Mouse (Mus musculus): ENCODE results near the gene Gm20388. TPM values are rescaled to one million over a fixed set of nuclear protein-coding genes. Genes with fewer than 3 reads are reported as not detected.

Gm20388 gene
- polyA plus RNA-seq, 1 experiment from 2014 or later, result not detected

DNA sequence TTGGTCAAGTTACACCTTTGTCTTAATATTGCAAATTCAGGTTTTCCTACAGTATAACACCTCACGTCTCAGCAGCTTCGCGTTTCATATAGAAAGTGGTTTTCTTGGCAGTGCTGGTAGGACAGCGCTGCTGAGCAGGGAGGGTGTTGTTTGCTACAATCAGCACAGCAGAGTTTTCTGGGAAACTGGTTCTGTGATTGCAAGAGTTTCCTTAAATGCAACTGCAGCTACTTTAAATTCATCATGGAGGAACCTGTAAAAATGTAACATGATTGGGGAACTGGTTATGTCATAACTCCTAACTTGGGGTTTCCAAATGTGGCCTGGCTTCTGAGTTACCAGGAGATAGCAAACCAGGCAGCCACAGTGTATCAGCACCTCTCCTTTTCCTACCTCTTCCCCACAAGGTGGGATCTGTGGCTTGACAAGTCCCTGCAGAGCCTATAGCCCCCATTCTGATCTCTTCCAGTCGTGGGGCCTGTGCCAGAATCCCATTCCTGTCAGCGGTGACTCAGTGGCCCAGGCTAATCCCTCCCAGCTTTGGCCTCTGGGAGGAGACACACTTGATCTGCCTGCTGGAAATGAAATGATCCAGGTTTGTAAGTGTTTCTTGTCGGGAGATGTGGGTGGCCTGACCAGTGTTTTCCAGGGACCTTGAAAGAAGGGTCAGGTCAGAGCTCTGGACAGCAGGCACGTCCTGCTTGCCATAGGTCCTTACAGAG is 2109.6 kb downstream of the Gm20388 start:
- H3K4me1 ChIP-seq (replicated peaks; ENCODE audit: control insufficient read depth, insufficient read depth, low read length), result 0 out of 2 replicates have a peak, but pooled peaks cover 5% of the 10 kb centered on the region
- H3K27me3 ChIP-seq (ENCODE audit: control insufficient read depth, insufficient read depth, low read length), result no peaks in the 10 kb centered on the region
- no peak for ATAC-seq (ENCODE audit: low FRiP score)
- no peak overlapping the region for H3K4me2 ChIP-seq (replicated peaks)
- WGBS, result 89% methylated on average over 8 of the region's 8 CpGs
- H3K4me3 ChIP-seq (replicated peaks; ENCODE audit: low read length), result no peak overlapping the region
- peaks cover 66% of the 10 kb centered on the region for H3K36me3 ChIP-seq (replicated peaks; ENCODE audit: control insufficient read depth, insufficient read depth)
- no peak overlapping the region for H3K9ac ChIP-seq
- no peaks in the 10 kb centered on the region for H3K9me3 ChIP-seq (ENCODE audit: control insufficient read depth, low read length)
- H3K27ac ChIP-seq, result no peak overlapping the region
- DNase-seq (ENCODE audit: low spot score), result no peak

DNA sequence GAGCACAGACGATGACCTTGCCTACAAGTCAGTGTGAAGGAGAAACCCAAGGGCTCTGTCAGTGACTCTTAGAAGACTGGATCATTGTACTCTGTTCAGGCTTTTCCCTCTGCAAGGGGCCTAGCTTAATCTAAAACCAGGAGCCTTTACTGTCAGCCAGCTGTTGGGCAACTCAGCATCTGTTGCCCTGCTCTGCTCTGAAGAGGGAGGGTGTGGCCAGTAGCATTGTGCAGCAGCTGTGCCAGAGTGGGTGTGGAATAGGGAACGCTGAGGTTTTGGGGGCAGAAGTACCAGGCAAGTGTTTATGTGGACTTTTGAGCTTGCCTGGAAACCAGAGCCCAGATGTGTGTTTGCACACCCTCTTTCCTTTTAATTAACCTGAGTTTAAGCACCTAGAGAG is 2111.1 kb downstream of the Gm20388 start:
- 73% methylated on average over 2 of the region's 2 CpGs for WGBS
- no peak for DNase-seq (ENCODE audit: low spot score)
- 0 out of 2 replicates have a peak, but pooled peaks cover 5% of the 10 kb centered on the region for H3K4me1 ChIP-seq (replicated peaks; ENCODE audit: control insufficient read depth, insufficient read depth, low read length)
- no peaks in the 10 kb centered on the region for H3K9me3 ChIP-seq (ENCODE audit: control insufficient read depth, low read length)
- no peak overlapping the region for H3K9ac ChIP-seq
- peaks cover 76% of the 10 kb centered on the region for H3K36me3 ChIP-seq (replicated peaks; ENCODE audit: control insufficient read depth, insufficient read depth)
- H3K4me2 ChIP-seq (replicated peaks), result no peak overlapping the region
- no peak overlapping the region for H3K27ac ChIP-seq
- H3K27me3 ChIP-seq (ENCODE audit: control insufficient read depth, insufficient read depth, low read length), result no peaks in the 10 kb centered on the region
- H3K4me3 ChIP-seq (replicated peaks; ENCODE audit: low read length), result no peak overlapping the region
- ATAC-seq (ENCODE audit: low FRiP score), result no peak

- Histone ChIP-seq H3K27ac (no peak overlapping the region), H3K36me3 (replicated peaks; ENCODE audit: control insufficient read depth, insufficient read depth) (peaks cover 76% of the 10 kb centered on the region), H3K4me2 (replicated peaks) (no peak overlapping the region), H3K9ac (no peak overlapping the region), H3K4me1 (replicated peaks; ENCODE audit: control insufficient read depth, insufficient read depth, low read length) (0 out of 2 replicates have a peak, but pooled peaks cover 5% of the 10 kb centered on the region), H3K27me3 (ENCODE audit: control insufficient read depth, insufficient read depth, low read length) (no peaks in the 10 kb centered on the region), H3K9me3 (ENCODE audit: control insufficient read depth, low read length) (no peaks in the 10 kb centered on the region), H3K4me3 (replicated peaks; ENCODE audit: low read length) (no peak overlapping the region)
- ATAC-seq (ENCODE audit: low FRiP score) (no peak), DNase-seq (ENCODE audit: low spot score) (no peak)
- WGBS, result 80% methylated on average over 6 of the region's 6 CpGs
Observed at GRCm38 (mm10) chr8:122022274-122022673, 2111.6 kb downstream of the Gm20388 start.

- 71% methylated on average over 4 of the region's 4 CpGs for WGBS
- DNase-seq (ENCODE audit: low spot score) (no peak), ATAC-seq (ENCODE audit: low FRiP score) (no peak)
- Histone ChIP-seq H3K9me3 (ENCODE audit: control insufficient read depth, low read length) (no peaks in the 10 kb centered on the region), H3K27me3 (ENCODE audit: control insufficient read depth, insufficient read depth, low read length) (no peaks in the 10 kb centered on the region), H3K9ac (no peak overlapping the region), H3K4me3 (replicated peaks; ENCODE audit: low read length) (no peak overlapping the region), H3K36me3 (replicated peaks; ENCODE audit: control insufficient read depth, insufficient read depth) (peaks cover 76% of the 10 kb centered on the region), H3K27ac (no peak overlapping the region), H3K4me1 (replicated peaks; ENCODE audit: control insufficient read depth, insufficient read depth, low read length) (0 out of 2 replicates have a peak, but pooled peaks cover 5% of the 10 kb centered on the region), H3K4me2 (replicated peaks) (no peak overlapping the region)
Observed at GRCm38 (mm10) chr8:122022705-122023104, 2112.1 kb downstream of the Gm20388 start.

- Histone ChIP-seq H3K27ac (no peak overlapping the region), H3K27me3 (ENCODE audit: control insufficient read depth, insufficient read depth, low read length) (no peaks in the 10 kb centered on the region), H3K9ac (no peak overlapping the region), H3K9me3 (ENCODE audit: control insufficient read depth, low read length) (no peaks in the 10 kb centered on the region), H3K36me3 (replicated peaks; ENCODE audit: control insufficient read depth, insufficient read depth) (peaks cover 55% of the 10 kb centered on the region), H3K4me1 (replicated peaks; ENCODE audit: control insufficient read depth, insufficient read depth, low read length) (peaks cover 7% of the 10 kb centered on the region), H3K4me2 (replicated peaks) (no peak overlapping the region), H3K4me3 (replicated peaks; ENCODE audit: low read length) (no peak overlapping the region)
- ATAC-seq (ENCODE audit: low FRiP score) (no peak), DNase-seq (ENCODE audit: low spot score) (no peak)
- WGBS, result 88% methylated on average over 9 of the region's 9 CpGs
Observed at GRCm38 (mm10) chr8:122025546-122025945, 2114.9 kb downstream of the Gm20388 start.

DNA sequence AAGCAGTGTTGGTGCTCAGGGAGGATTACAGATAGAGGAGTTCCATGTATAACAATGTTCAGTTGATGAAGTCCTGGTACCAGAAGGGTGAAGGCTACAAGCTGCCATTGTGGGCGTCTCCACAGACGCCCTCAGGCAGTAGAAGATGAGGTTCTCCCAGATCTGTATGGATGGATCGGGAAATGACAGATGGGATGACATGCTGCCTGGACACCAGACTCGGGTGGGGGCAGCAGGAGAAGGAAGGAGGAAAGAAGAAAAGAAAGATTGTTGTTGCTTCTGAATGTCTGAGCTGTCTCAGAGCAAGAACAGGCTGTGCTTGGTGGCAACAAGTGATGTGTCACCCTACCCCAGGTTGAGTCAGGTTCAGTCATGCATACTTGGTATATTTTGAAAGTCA is 2117.5 kb downstream of the Gm20388 start:
- Histone ChIP-seq H3K4me2 (replicated peaks) (no peak overlapping the region), H3K36me3 (replicated peaks; ENCODE audit: control insufficient read depth, insufficient read depth) (peaks cover 46% of the 10 kb centered on the region), H3K27ac (no peak overlapping the region), H3K4me1 (replicated peaks; ENCODE audit: control insufficient read depth, insufficient read depth, low read length) (peaks cover 30% of the 10 kb centered on the region), H3K4me3 (replicated peaks; ENCODE audit: low read length) (no peak overlapping the region), H3K9me3 (ENCODE audit: control insufficient read depth, low read length) (no peaks in the 10 kb centered on the region), H3K27me3 (ENCODE audit: control insufficient read depth, insufficient read depth, low read length) (no peaks in the 10 kb centered on the region), H3K9ac (no peak overlapping the region)
- 75% methylated on average over 4 of the region's 4 CpGs for WGBS
- DNase-seq (ENCODE audit: low spot score) (no peak), ATAC-seq (ENCODE audit: low FRiP score) (no peak)

- no peak overlapping the region for H3K4me2 ChIP-seq (replicated peaks)
- peak; percentile 58 for DNase-seq (ENCODE audit: low spot score)
- ATAC-seq (ENCODE audit: low FRiP score), result no peak
- no peaks in the 10 kb centered on the region for H3K9me3 ChIP-seq (ENCODE audit: control insufficient read depth, low read length)
- H3K27ac ChIP-seq, result no peak overlapping the region
- H3K36me3 ChIP-seq (replicated peaks; ENCODE audit: control insufficient read depth, insufficient read depth), result peaks cover 19% of the 10 kb centered on the region
- peaks cover 30% of the 10 kb centered on the region for H3K4me1 ChIP-seq (replicated peaks; ENCODE audit: control insufficient read depth, insufficient read depth, low read length)
- WGBS, result 27% methylated on average over 7 of the region's 7 CpGs
- no peak overlapping the region for H3K9ac ChIP-seq
- no peaks in the 10 kb centered on the region for H3K27me3 ChIP-seq (ENCODE audit: control insufficient read depth, insufficient read depth, low read length)
- no peak overlapping the region for H3K4me3 ChIP-seq (replicated peaks; ENCODE audit: low read length)
Observed at GRCm38 (mm10) chr8:122030965-122031364, 2120.3 kb downstream of the Gm20388 start.

- no peak for ATAC-seq (ENCODE audit: low FRiP score)
- 0 out of 2 replicates have a peak, but pooled peaks cover 1% of the 10 kb centered on the region for H3K36me3 ChIP-seq (replicated peaks; ENCODE audit: control insufficient read depth, insufficient read depth)
- peak overlapping the region; percentile 62; the same call in 1 of the 2 replicates for H3K27ac ChIP-seq
Observed at GRCm38 (mm10) chr8:122032741-122033140, 2122.1 kb downstream of the Gm20388 start.

GRCm38 (mm10) chr8:122035543-122035942 is 2124.9 kb downstream of the Gm20388 start:
- H3K36me3 ChIP-seq (replicated peaks; ENCODE audit: control insufficient read depth, insufficient read depth), result no peaks in the 10 kb centered on the region
- H3K27me3 ChIP-seq (ENCODE audit: control insufficient read depth, insufficient read depth, low read length), result no peaks in the 10 kb centered on the region
- WGBS, result 79% methylated on average over 7 of the region's 7 CpGs
- H3K27ac ChIP-seq, result no peak overlapping the region
- no peak for ATAC-seq (ENCODE audit: low FRiP score)
- no peak overlapping the region for H3K4me2 ChIP-seq (replicated peaks)
- peaks cover 23% of the 10 kb centered on the region for H3K4me1 ChIP-seq (replicated peaks; ENCODE audit: control insufficient read depth, insufficient read depth, low read length)
- no peak for DNase-seq (ENCODE audit: low spot score)
- no peak overlapping the region for H3K4me3 ChIP-seq (replicated peaks; ENCODE audit: low read length)
- no peak overlapping the region for H3K9ac ChIP-seq
- H3K9me3 ChIP-seq (ENCODE audit: control insufficient read depth, low read length), result no peaks in the 10 kb centered on the region

More at GRCm38 (mm10) chr8:122032741-122033140, 2122.1 kb downstream of the Gm20388 start:
- H3K27me3 ChIP-seq (ENCODE audit: control insufficient read depth, insufficient read depth, low read length), result no peaks in the 10 kb centered on the region
- no peak overlapping the region for H3K4me3 ChIP-seq (replicated peaks; ENCODE audit: low read length)
- WGBS, result 48% methylated on average over 9 of the region's 9 CpGs
- H3K4me1 ChIP-seq (replicated peaks; ENCODE audit: control insufficient read depth, insufficient read depth, low read length), result peaks cover 30% of the 10 kb centered on the region
- H3K4me2 ChIP-seq (replicated peaks), result no peak overlapping the region
- H3K9ac ChIP-seq, result no peak overlapping the region
- no peaks in the 10 kb centered on the region for H3K9me3 ChIP-seq (ENCODE audit: control insufficient read depth, low read length)
- DNase-seq (ENCODE audit: low spot score), result no peak
